Comparison of ENCODE assay signal across 8 mouse cellular contexts in the genomic region with DNA sequence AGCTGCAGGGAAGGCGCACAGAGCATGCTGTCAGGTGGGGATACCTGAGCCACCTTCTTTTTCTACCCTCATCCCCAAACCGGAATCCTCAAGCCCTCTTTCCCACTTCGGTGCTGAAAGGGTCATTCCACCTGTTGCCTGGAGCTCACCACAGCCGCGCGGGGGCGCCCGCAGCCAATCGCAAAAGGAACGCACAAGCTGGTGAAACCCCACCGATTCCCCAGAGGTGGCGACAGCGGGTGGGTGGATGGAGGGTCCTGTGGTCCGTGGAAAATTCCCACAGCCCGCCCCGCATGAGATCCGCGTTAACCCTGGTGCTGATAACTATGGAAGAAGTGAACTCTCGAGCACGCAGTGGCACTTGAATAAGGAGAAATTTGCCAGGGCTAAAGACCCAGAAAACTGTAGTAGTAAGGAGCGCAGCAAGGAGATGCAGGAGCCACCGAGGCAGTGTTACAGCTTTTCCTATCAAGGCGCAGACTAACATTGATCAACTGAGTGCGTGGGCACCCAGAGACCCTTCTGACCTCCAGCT. TPM values are rescaled to one million over a fixed set of nuclear protein-coding genes. Genes with fewer than 3 reads are reported as not detected.
DNase-seq lines count a peak whose midpoint lies in the region; ATAC-seq and TF ChIP-seq lines count a peak whose summit lies in the region.

No protein-coding gene starts in this region.

- peak; percentile 33 to 79 for DNase-seq in frontal cortex, adult 2 months (ENCODE audit: extremely low spot score in 1 of 2, low spot score in 1 of 2)
- peak; percentile 60 to 74 for DNase-seq in cerebellum, adult 18-20 months
- DNase-seq in gastrocnemius, adult 2 months: peak; percentile 88
- peak; percentile 86 for DNase-seq in intestine, embryonic 14.5 days (ENCODE audit: low spot score)
- DNase-seq in left cerebral cortex, postnatal 25 days (ENCODE audit: low spot score in 2 of 2): peak; percentile 71 to 72
- DNase-seq in midbrain, postnatal 0 days (ENCODE audit: low spot score): peak; percentile 61
- peak; percentile 75 to 79 for DNase-seq in spleen, postnatal 36 days (ENCODE audit: low spot score in 2 of 2)

- peaks cover 9% of the 10 kb centered on the region for H3K4me1 ChIP-seq in intestine, embryonic 14.5 days (replicated peaks; ENCODE audit: control insufficient read depth, insufficient read depth, low read length)
- H3K4me1 ChIP-seq in midbrain, postnatal 0 days (ENCODE audit: insufficient read depth, low read length): no peaks in the 10 kb centered on the region

- TF ChIP-seq CTCF in gastrocnemius, adult 2 months (IDR thresholded peaks at IDR 0.05): peak; percentile 93
- TF ChIP-seq CTCF in midbrain, postnatal 0 days (IDR thresholded peaks at IDR 0.05): peak; percentile 80

- no peak overlapping the region for H3K9ac ChIP-seq in intestine, embryonic 14.5 days (ENCODE audit: low read length)
- no peak overlapping the region for H3K9ac ChIP-seq in midbrain, postnatal 0 days (replicated peaks; ENCODE audit: low read length, poor library complexity, severe bottlenecking)

- peak overlapping the region; percentile 25; the same call in 1 of the 2 replicates for H3K4me3 ChIP-seq in gastrocnemius, adult 2 months
- no peak overlapping the region for H3K4me3 ChIP-seq in intestine, embryonic 14.5 days (ENCODE audit: low read depth, low read length)
- H3K4me3 ChIP-seq in midbrain, postnatal 0 days (ENCODE audit: low read depth, low read length): peak overlapping the region; percentile 33; the same call in 1 of the 2 replicates

- no peak for ATAC-seq in frontal cortex, adult (ENCODE audit: low TSS enrichment)
- ATAC-seq in intestine, embryonic 14.5 days (replicated peaks; ENCODE audit: low FRiP score, low TSS enrichment, low read depth): no peak
- ATAC-seq in midbrain, postnatal 0 days (ENCODE audit: low FRiP score): no peak

- 3% methylated on average over 24 of the region's 24 CpGs for WGBS in intestine, embryonic 14.5 days
- WGBS in midbrain, postnatal 0 days: 3% methylated on average over 24 of the region's 24 CpGs

- no peak overlapping the region for H3K27ac ChIP-seq in gastrocnemius, adult 2 months
- no peak overlapping the region for H3K27ac ChIP-seq in intestine, embryonic 14.5 days (ENCODE audit: low read depth)
- H3K27ac ChIP-seq in midbrain, postnatal 0 days (ENCODE audit: low read depth, low read length): no peak overlapping the region

- H3K4me2 ChIP-seq in intestine, embryonic 14.5 days (ENCODE audit: low read length): no peak overlapping the region
- no peak overlapping the region for H3K4me2 ChIP-seq in midbrain, postnatal 0 days (ENCODE audit: low read depth, low read length, poor library complexity, severe bottlenecking)

- intact Hi-C loops in gastrocnemius, adult 2 months (cut with DNase I): loop anchor here (1.0 to 10.0 kb wide), 3 partner anchors 14 to 116 kb away; a partner anchor contains a TSS
- intact Hi-C loops in left cerebral cortex, postnatal 25 days (cut with DNase I): loop anchor here (2.0 kb wide), 1 partner anchor 54 kb away; a partner anchor contains a TSS

- no peaks in the 10 kb centered on the region for H3K36me3 ChIP-seq in intestine, embryonic 14.5 days (ENCODE audit: control insufficient read depth, insufficient read depth, low read length)
- H3K36me3 ChIP-seq in midbrain, postnatal 0 days (ENCODE audit: insufficient read depth, low read length): no peaks in the 10 kb centered on the region

- H3K27me3 ChIP-seq in intestine, embryonic 14.5 days (replicated peaks; ENCODE audit: control insufficient read depth, insufficient read depth, low read length): peaks cover 63% of the 10 kb centered on the region
- H3K27me3 ChIP-seq in midbrain, postnatal 0 days (ENCODE audit: insufficient read depth, low read length): peaks cover 80% of the 10 kb centered on the region

- no peaks in the 10 kb centered on the region for H3K9me3 ChIP-seq in intestine, embryonic 14.5 days (ENCODE audit: control insufficient read depth, low read length)
- no peaks in the 10 kb centered on the region for H3K9me3 ChIP-seq in midbrain, postnatal 0 days (ENCODE audit: low read length)

RNA-seq across cellular contexts. Expression of a gene that starts 2.0 kb away (rescaled TPM):
- 8.4 and 8.6 TPM in 2 replicates for polyA plus RNA-seq in frontal cortex, adult 2 months (2012; rRNA removed)
- total RNA-seq in gastrocnemius, adult 2 months (2021): not detected
- 1.1 and 1.3 TPM in 2 replicates for polyA plus RNA-seq in intestine, embryonic 14.5 days (2014; fragmentation: Nextera tagmentation; extraction: Ambion mirVana)
- total RNA-seq in left cerebral cortex, postnatal 25 days (2021): 1 to 10 TPM; 4.1 to 4.7 TPM
- total RNA-seq in midbrain, postnatal 0 days (2014; rRNA removed): 5.5 and 10.5 TPM in 2 replicates
- polyA plus RNA-seq in midbrain, postnatal 0 days (2015; fragmentation: Nextera tagmentation; extraction: Ambion mirVana): 3.1 and 3.6 TPM in 2 replicates

RNA-seq across cellular contexts. Expression of a gene that starts 11.0 kb away (rescaled TPM):
- 4.7 and 5.6 TPM in 2 replicates for polyA plus RNA-seq in frontal cortex, adult 2 months (2012; rRNA removed)
- total RNA-seq in gastrocnemius, adult 2 months (2021): 100 to 1,000 TPM; 109 to 157 TPM
- 0.32 TPM in 1 of 2 replicates, not detected in the other for polyA plus RNA-seq in intestine, embryonic 14.5 days (2014; fragmentation: Nextera tagmentation; extraction: Ambion mirVana)
- total RNA-seq in left cerebral cortex, postnatal 25 days (2021): 1 to 10 TPM; 7.4 to 8.6 TPM
- total RNA-seq in midbrain, postnatal 0 days (2014; rRNA removed): 1.5 and 1.6 TPM in 2 replicates
- 1.4 and 1.7 TPM in 2 replicates for polyA plus RNA-seq in midbrain, postnatal 0 days (2015; fragmentation: Nextera tagmentation; extraction: Ambion mirVana)

RNA-seq across cellular contexts. Expression of a gene that starts 13.8 kb away (rescaled TPM):
- polyA plus RNA-seq in frontal cortex, adult 2 months (2012; rRNA removed): 45.1 and 51.8 TPM in 2 replicates
- 10 to 100 TPM; 31.2 to 32.4 TPM for total RNA-seq in gastrocnemius, adult 2 months (2021)
- polyA plus RNA-seq in intestine, embryonic 14.5 days (2014; fragmentation: Nextera tagmentation; extraction: Ambion mirVana): 93.2 and 104 TPM in 2 replicates
- 10 to 100 TPM; 51.2 to 53.1 TPM for total RNA-seq in left cerebral cortex, postnatal 25 days (2021)
- total RNA-seq in midbrain, postnatal 0 days (2014; rRNA removed): 106 and 113 TPM in 2 replicates
- 143 and 153 TPM in 2 replicates for polyA plus RNA-seq in midbrain, postnatal 0 days (2015; fragmentation: Nextera tagmentation; extraction: Ambion mirVana)

RNA-seq across cellular contexts. Expression of a gene that starts 15.4 kb away (rescaled TPM):
- polyA plus RNA-seq in frontal cortex, adult 2 months (2012; rRNA removed): 3.2 and 3.7 TPM in 2 replicates
- 1 to 10 TPM; 3.5 to 3.8 TPM for total RNA-seq in gastrocnemius, adult 2 months (2021)
- 22.4 and 23.2 TPM in 2 replicates for polyA plus RNA-seq in intestine, embryonic 14.5 days (2014; fragmentation: Nextera tagmentation; extraction: Ambion mirVana)
- 1 to 10 TPM; 1.4 to 2.1 TPM for total RNA-seq in left cerebral cortex, postnatal 25 days (2021)
- 8.6 and 10.8 TPM in 2 replicates for total RNA-seq in midbrain, postnatal 0 days (2014; rRNA removed)
- polyA plus RNA-seq in midbrain, postnatal 0 days (2015; fragmentation: Nextera tagmentation; extraction: Ambion mirVana): 10.4 and 11.7 TPM in 2 replicates

RNA-seq across cellular contexts. Expression of a gene that starts 25.5 kb away (rescaled TPM):
- polyA plus RNA-seq in frontal cortex, adult 2 months (2012; rRNA removed): 79.9 and 84.5 TPM in 2 replicates
- total RNA-seq in gastrocnemius, adult 2 months (2021): 10 to 100 TPM; 53.1 to 68.2 TPM
- polyA plus RNA-seq in intestine, embryonic 14.5 days (2014; fragmentation: Nextera tagmentation; extraction: Ambion mirVana): 20.1 and 25.0 TPM in 2 replicates
- 10 to 100 TPM; 91.5 to 98.4 TPM for total RNA-seq in left cerebral cortex, postnatal 25 days (2021)
- 42.1 and 46.5 TPM in 2 replicates for total RNA-seq in midbrain, postnatal 0 days (2014; rRNA removed)
- 40.8 and 41.7 TPM in 2 replicates for polyA plus RNA-seq in midbrain, postnatal 0 days (2015; fragmentation: Nextera tagmentation; extraction: Ambion mirVana)

Comparison
In these comparisons a context has a peak if more than half of its experiments do, and no peak if none do; other contexts are left out.
1. RNA of a gene that starts 11.0 kb away (total RNA-seq): 109 to 157 TPM in gastrocnemius, adult 2 months; 7.4 to 8.6 TPM in left cerebral cortex, postnatal 25 days and 1.5 to 1.6 TPM in midbrain, postnatal 0 days; every median in the first group is over 10 times any median in the second.
2. Peak in every context shown above with its lines, with median percentiles within 50 percentile points of each other: DNase-seq.